Mouse (Mus musculus) ES-E14 (cell line): ENCODE results near the gene Ogfod2.

ENCODE experiments used
- CHD2 ChIP-seq: IDR thresholded peaks from 2 replicates; pipeline ENCODE4 v1.6.1; 2014; ENCODE audit warnings: mild to moderate bottlenecking, low read depth, low read length, inconsistent platforms
- HCFC1 ChIP-seq: IDR thresholded peaks from 2 replicates; pipeline ENCODE4 v1.6.1; 2012; ENCODE audit warnings: low read length, inconsistent platforms, borderline replicate concordance; ENCODE audit not compliant: insufficient read depth
- ZC3H11A ChIP-seq: IDR thresholded peaks from 2 replicates; pipeline ENCODE4 v1.6.1; 2012; ENCODE audit warnings: low read depth, mild to moderate bottlenecking, inconsistent platforms, low read length, borderline replicate concordance
- ZNF384 ChIP-seq: IDR thresholded peaks from 2 replicates; pipeline ENCODE4 v1.6.1; 2012; ENCODE audit warnings: low read depth, low read length, inconsistent platforms

- no peak for TF ChIP-seq CHD2
- no peak for TF ChIP-seq HCFC1
- TF ChIP-seq ZNF384: no peak
- no peak for TF ChIP-seq ZC3H11A
These were observed 25.2 kb upstream of the Ogfod2 start for GRCm38 (mm10) chr5:124086876-124087275.
